Mouse (Mus musculus) layer of hippocampus, postnatal 25 days (tissue): ENCODE results near the gene Tomm5. TPM values are rescaled to one million over a fixed set of nuclear protein-coding genes. Genes with fewer than 3 reads are reported as not detected.
"Not testable (repeated sequence)": the region's sequence is repeated elsewhere in the genome, so short reads cannot be mapped to it uniquely, and the experiment has no call there.

Experiments used
- DNase-seq, 2 experiments: peaks; one replicate each; pipeline ENCODE4 v3.0.0; 2022; ENCODE audit warnings: mixed read lengths in 2 of 2, low spot score in 1 of 2; ENCODE audit errors: extremely low spot score in 1 of 2
- total RNA-seq, 2 experiments: library from RNA; stranded (reverse); gene quantifications; 2 replicates each; pipeline ENCODE4 v1.2.3; 2021

Tomm5 gene
- 10 to 100 TPM; 62.1 to 76.6 TPM for total RNA-seq

GRCm38 (mm10) chr4:45107601-45108277 is at the start of gene Tomm5:
Tomm5 (minus strand) TSS chr4:45108114.
- DNase-seq, result peak; percentile 76 to 84

DNA sequence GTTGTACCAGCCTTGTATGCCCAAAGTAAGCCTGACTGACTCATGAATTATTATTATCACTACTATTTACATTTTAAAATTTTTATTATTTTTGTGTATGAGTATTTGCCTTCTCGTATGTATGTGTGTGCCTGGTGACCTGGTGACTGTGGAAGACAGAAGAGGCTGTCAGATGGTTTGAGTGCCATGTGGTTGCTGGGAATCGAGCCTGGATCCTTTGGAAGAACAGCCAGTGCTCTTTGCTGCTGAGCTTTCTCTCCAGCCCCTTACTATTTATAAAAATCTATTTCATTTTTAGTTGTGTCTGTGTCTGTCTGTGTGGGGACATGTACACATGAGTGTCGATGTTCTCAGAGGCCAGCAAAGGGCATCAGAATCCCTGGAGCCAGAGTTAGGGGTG is 48.5 kb upstream of the Tomm5 start:
- no peak for DNase-seq

DNA sequence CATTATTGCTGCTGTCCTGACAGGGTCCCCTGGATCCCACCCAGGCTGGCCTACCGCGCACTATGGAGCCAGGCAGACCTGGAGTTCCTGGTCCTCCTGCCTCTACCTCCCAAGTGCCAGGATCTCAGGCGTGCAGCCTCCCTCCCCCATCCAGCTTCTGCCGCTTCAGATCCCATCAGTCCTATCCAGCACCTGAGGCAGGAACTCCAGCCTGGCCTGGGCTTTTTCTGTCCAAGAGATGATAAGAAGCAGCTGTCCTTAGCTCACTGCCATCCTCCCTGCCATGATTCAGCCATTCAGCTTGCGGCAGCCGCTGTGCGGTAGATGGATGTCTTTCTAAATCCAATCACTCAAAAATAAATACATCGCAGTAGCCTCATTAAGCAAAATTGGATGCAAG is 35.1 kb upstream of the Tomm5 start:
- peak in 1 of 2 experiments; percentile 12 for DNase-seq

- no peak for DNase-seq
Measured at GRCm38 (mm10) chr4:45142411-45142810, 34.5 kb upstream of the Tomm5 start.

DNA sequence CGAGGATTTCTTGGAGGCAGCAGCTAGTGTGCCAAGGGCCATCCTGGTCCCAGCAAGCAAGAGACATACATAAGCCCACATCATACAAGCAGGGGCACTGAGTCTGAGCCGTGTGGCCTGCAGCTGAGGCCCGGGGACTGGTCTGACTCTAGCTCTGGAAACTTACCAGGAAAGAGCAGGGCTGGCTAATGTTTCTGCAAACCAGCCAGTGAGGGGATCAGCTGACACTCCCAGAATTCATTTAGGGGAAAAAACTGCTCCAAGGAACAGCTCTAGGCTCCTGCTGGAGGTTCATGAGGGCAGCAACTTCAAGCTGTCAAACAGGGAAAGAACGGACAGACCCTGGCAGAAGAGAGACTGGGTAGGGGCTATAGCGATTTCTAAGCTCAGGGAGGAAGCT is 33.9 kb upstream of the Tomm5 start:
- DNase-seq, result no peak

GRCm38 (mm10) chr4:45137636-45138035 is 29.7 kb upstream of the Tomm5 start:
- DNase-seq, result no peak

DNA sequence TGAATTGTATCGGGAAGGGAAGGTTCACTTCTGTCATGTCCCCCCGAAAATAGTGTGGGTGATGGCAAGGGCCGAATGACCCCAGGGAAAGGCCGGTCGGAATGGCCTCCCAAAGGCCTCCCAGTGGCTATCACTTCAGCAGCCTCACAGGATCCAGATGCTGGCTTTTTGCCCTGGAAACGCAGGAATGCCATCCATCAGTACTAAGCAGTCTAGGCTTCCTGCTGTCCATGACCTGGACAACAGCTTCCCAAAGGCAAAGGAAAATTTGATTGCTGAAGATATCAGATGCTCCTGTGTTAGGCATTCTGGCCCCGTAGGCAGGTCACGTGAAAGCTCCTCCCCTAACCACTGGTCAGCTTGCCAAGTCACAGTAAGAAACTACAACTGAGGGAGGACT is 26.6 kb upstream of the Tomm5 start:
- DNase-seq, result no peak

GRCm38 (mm10) chr4:45131021-45131420 is 23.1 kb upstream of the Tomm5 start:
- no peak for DNase-seq

GRCm38 (mm10) chr4:45121311-45121710 is 13.4 kb upstream of the Tomm5 start:
- DNase-seq, result no peak

DNA sequence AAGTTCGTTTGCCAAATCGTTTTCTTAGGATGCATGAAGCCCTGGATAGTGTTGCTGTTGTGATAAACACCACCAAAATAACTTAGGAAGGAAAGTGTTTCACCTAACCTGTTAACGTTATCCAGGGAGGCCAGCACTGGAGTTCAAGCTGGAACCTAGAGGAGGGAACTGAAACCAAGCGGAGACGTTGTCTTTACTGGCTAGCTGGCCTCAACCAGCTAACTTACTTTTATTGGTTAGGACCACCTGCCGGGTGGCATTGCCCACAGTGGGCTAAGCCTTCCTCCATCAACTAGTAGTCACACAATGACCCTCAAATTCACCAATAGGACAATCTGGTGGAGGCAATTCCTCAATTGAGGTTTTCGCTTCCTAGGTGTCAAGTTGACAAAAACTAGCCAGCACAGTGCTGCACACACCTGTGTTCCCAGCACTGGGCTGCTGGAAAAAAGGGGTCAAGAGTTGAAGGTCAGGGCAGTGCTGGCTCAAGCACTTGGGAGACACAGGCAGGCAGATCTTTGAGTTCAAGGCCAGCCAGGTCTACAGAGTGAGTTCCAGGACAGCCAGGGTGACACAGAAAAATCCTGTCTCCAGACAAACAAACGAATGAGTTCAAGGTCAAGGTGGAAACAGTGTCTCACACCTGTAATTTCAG is 669 bp upstream of the Tomm5 start:
- DNase-seq, result no peak

DNA sequence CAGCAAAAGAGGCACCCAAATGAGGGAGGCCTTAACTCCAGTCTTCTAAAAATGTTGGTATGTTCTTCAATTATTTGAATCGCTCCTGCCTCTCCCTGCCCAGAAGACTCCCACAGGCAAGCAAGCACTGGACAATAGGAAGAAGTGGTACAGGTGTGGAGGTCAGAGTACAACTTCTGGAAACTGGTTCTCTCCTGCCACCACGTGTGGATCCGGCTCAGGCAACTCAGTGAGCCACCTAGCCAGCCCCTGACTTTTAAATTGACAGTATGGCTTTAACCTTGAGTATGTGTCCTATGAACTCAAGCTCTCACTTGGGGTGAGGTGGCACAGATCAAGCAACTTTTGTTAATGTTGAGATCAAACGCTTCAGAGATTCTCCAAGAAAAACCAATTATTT is 848 bp downstream of the Tomm5 start:
- no peak for DNase-seq

GRCm38 (mm10) chr4:45106409-45106808 is 1.5 kb downstream of the Tomm5 start:
- DNase-seq, result no peak

GRCm38 (mm10) chr4:45097198-45097872 is 10.6 kb downstream of the Tomm5 start:
- peak; percentile 58 to 88 for DNase-seq

DNA sequence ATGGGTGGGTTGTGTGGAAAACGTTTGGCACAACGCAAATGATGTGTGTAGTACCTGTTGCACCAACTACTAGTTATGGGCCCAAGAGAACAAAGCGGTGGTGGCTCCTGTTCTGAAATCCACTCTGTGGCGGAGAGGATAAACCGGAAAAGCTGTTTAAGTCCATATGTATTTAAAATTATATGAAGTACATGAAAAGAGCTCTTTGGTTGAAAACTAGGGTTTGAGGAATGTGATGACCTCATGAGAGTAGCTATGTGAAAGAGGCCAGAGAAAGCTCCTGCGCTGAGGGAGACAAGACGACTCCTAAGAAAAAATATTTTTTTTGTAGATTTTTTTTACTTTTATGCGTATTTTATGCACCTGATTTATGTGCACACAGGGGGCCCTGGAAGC is 23.0 kb downstream of the Tomm5 start:
- DNase-seq, result no peak

- DNase-seq, result peak; percentile 82 to 83
Measured at GRCm38 (mm10) chr4:45084021-45084894, 23.7 kb downstream of the Tomm5 start, which contains the start of gene Fbxo10. Fbxo10 (minus strand) TSS chr4:45084604.

- peak; percentile 11 to 22 for DNase-seq
Measured at GRCm38 (mm10) chr4:45083487-45083886, 24.4 kb downstream of the Tomm5 start.

DNA sequence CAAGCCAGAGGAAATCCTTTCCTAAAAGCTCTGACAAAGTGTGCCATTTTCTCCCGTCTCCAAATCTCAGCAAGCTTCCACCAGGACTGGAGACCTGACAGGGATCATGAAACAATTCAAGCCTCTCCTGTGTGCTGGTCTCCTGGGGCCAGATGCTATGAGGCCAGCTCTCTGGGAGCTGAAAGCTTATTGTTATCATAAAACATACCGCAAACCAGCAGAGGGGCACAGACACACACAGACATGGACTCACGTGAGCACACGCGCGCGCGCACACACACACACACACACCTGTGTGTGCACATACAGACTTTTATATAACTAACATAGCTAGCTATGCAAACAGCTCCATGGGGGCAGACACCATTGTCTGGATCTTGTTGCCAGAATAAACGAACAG is 25.0 kb downstream of the Tomm5 start:
- no peak for DNase-seq

DNA sequence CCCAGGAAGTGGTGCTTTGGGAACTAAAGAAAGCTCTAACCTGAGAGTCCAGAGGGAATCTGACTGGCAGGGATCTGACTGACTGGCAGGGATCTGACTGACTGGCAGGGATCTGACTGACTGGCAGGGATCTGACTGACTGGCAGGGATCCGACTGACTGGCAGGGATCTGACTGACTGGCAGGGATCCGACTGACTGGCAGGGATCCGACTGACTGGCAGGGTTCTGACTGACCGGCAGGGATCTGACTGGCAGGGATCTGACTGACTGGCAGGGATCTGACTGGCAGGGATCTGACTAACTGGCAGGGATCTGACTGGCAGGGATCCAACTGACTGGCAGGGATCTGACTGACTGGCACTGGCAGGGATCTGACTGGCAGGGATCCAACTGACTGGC is 26.9 kb downstream of the Tomm5 start:
- not testable (repeated sequence) for DNase-seq

- DNase-seq, result no peak
Measured at GRCm38 (mm10) chr4:45073544-45073943, 34.4 kb downstream of the Tomm5 start.

- DNase-seq, result no peak
Measured at GRCm38 (mm10) chr4:45072261-45072973, 35.5 kb downstream of the Tomm5 start.
